Mouse (Mus musculus) left cerebral cortex, postnatal 14 days (tissue): ENCODE data around the gene Matn3. TPM values are rescaled to one million over a fixed set of nuclear protein-coding genes. Genes with fewer than 3 reads are reported as not detected.

Source experiments
- DNase-seq, 2 experiments: peaks; one replicate each; pipeline ENCODE4 v3.0.0; 2021 to 2022; ENCODE audit warnings: low spot score in 2 of 2, mixed read lengths in 1 of 2
- intact Hi-C: fragments of 180-260 bp; cut with DNase I; formaldehyde crosslinking; loops from one replicate; pipeline ENCODE4 v1.15.1; 2025
- total RNA-seq, 2 experiments: library from RNA; stranded (reverse); gene quantifications; 2 replicates each; pipeline ENCODE4 v1.2.3; 2021

Gene Matn3
- total RNA-seq, 2 experiments from 2014 or later: 0.17 to 0.22 TPM

DNA sequence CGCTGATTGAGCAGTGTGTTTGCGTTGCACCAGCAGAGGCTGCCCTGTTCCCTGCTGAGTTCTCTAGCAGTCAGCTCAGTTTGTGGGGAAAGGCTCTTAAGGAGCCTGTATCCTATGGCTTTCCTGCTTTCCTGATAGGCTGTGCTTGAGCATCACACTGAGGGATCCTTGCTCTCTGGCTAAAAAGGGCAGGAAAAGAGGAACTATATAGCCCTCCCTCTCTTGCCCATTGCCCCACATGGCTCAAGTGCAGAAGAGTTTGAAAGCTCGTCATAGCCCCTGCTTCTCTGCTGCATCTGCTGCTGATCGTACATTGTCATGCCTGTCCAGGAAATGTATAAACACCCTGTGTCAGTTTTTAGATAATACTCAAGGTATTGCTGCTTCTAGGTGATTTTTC, 59.4 kb downstream of the Matn3 start:
- DNase-seq: no peak
- intact Hi-C loops: loop anchor here (10.0 kb wide), 1 partner anchor 292 kb away; no protein-coding TSS in a partner anchor

DNA sequence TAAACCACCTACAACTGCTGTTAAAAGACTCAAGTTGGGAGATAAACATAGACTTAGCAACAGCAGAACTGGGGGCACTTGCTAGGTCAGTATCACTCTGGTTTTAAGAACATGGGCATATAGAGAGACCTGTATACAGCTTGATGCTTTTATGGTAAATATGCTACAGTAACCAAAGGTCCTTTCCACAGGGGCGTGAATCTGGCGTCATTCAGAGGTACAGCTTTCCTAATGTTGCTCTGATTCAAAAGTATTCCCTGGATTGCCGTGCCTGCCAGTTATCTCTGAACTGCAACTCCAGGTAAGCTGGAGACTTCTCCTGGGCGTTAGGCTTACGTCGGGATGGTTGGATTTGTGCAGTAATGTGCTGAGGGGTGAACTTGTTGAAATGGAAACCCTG, 60.1 kb downstream of the Matn3 start:
- intact Hi-C loops: loop anchor here (10.0 kb wide), 1 partner anchor 293 kb away; no protein-coding TSS in a partner anchor
- DNase-seq: no peak

DNA sequence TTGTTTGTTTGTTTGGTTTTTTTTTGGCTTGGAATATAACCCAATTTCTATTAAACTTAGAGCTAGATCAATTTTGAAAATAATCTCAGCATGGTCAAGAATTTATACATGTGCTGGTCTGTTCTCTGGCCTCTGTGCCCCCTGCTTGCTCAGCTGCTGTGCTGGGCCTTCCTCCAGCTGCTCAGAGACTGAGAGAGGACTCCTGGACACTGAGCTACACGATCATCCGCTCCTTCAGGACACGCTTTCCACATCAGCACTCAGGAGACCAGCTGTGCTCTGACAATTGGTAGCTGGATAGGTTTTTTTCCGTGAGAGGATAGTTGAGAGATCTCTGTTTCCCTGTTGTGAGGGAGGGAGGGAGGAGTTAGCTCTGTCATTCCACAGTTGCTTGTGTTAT, 62.6 kb downstream of the Matn3 start:
- DNase-seq: no peak
- intact Hi-C loops: no loop called here

DNA sequence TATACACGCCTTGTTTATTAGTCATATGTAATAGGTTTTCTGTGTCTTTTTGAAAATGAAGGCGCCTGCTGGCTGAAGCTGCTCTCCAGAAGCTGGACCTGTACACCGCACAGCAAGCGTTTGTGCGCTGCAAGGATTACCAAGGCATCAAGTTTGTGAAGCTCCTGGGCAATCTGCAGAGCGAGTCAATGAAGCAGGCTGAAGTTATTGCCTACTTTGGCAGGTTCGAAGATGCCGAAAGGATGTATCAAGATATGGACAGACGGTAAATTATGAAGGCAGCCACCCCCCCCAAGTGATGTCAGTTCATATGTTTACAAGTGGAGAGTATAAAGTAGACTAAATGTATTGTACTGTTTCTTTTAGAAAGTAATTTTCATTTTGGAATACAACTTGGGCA, 68.6 kb downstream of the Matn3 start:
- intact Hi-C loops: loop anchor here (2.0 kb wide), 1 partner anchor 32 kb away; no protein-coding TSS in a partner anchor

DNA sequence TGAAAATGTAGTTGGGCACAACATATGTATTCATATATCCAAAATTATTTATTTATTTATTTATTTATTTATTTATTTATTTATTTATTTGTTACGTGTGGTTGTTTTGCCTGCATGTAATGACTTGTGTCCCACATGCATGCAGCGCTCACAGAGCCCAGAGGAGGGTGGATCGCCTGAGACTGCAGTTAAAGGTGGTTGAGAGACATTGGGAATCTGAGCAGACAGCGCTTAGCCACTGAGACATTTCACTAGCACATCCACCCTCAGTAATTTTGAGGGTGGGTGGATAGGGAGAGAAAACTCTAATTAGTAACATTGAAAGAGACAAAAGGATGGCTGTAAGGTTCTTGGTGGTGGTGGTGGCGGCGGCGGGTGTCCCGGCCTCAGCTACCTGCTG, 72.7 kb downstream of the Matn3 start:
- intact Hi-C loops: no loop called here
- DNase-seq: no peak

More for the DNA sequence above, 68.6 kb downstream of the Matn3 start:
- DNase-seq: no peak

DNA sequence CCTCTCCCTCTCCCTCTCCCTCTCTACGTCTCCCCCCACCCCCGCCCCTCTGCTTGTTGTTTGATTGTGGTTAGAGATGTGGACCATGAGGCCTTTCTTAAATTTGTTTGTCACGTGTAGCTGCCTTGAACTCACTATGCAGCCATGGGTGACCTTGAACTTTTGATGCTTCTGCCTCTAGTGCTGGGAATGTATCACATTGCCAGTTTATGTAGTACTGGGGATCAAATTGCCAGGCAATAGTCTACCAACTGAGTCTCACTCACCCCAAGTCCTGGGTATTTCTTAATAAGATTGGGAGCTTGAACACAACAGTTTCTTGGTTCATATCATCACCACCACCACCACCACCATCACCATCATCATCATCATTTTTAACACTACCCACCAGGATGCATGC, 73.3 kb downstream of the Matn3 start:
- DNase-seq: no peak
- intact Hi-C loops: no loop called here

Other genes with a start within 250 kb of the Matn3 start
- 1 to 10 TPM; 2.0 to 2.4 TPM for gene Sdc1, start 176.6 kb upstream of the Matn3 start, total RNA-seq
- 100 to 1,000 TPM; 179 to 188 TPM for gene Laptm4a, start 26.3 kb upstream of the Matn3 start, total RNA-seq
- gene Wdr35, start 26.0 kb downstream of the Matn3 start, total RNA-seq: 10 to 100 TPM; 41.3 to 43.9 TPM
- gene Ttc32, start 82.1 kb downstream of the Matn3 start, total RNA-seq: 1 to 10 TPM; 3.1 to 4.3 TPM